Mouse (Mus musculus): Measurements from ENCODE around the gene Adh6b. TPM values are rescaled to one million over a fixed set of nuclear protein-coding genes. Genes with fewer than 3 reads are reported as not detected.

Adh6b gene
- polyA plus RNA-seq, 1 experiment, result 4.1 TPM

- no peaks in the 10 kb centered on the region for H3K4me1 ChIP-seq (ENCODE audit: control insufficient read depth, insufficient read depth, low read length)
- H3K4me3 ChIP-seq (replicated peaks; ENCODE audit: control insufficient read depth, low read depth, low read length), result no peak overlapping the region
- WGBS, result 85% methylated on average over 4 of the region's 4 CpGs
- TF ChIP-seq POLR2A (IDR thresholded peaks at IDR 0.05; ENCODE audit: borderline replicate concordance, control insufficient read depth, low read depth, low read length) (no peak), CTCF (IDR thresholded peaks at IDR 0.05; ENCODE audit: control insufficient read depth, insufficient read depth, low read length) (no peak)
- H3K27ac ChIP-seq (ENCODE audit: control insufficient read depth, insufficient read depth, low read depth, low read length, poor library complexity), result no peak overlapping the region
Observed at GRCm38 (mm10) chr3:138373920-138374319, 32.3 kb downstream of the Adh6b start.

- Histone ChIP-seq H3K4me3 (replicated peaks; ENCODE audit: control insufficient read depth, low read depth, low read length) (no peak overlapping the region), H3K27ac (ENCODE audit: control insufficient read depth, insufficient read depth, low read depth, low read length, poor library complexity) (no peak overlapping the region), H3K4me1 (ENCODE audit: control insufficient read depth, insufficient read depth, low read length) (no peaks in the 10 kb centered on the region)
- WGBS, result 54% methylated on average over 2 of the region's 2 CpGs
- no peak for TF ChIP-seq POLR2A (IDR thresholded peaks at IDR 0.05; ENCODE audit: borderline replicate concordance, control insufficient read depth, low read depth, low read length)
- no peak for TF ChIP-seq CTCF (IDR thresholded peaks at IDR 0.05; ENCODE audit: control insufficient read depth, insufficient read depth, low read length)
Observed at GRCm38 (mm10) chr3:138375148-138375547, 33.6 kb downstream of the Adh6b start.

GRCm38 (mm10) chr3:138381133-138381532 lies 39.6 kb downstream of the Adh6b start:
- WGBS, result 73% methylated on average over 3 of the region's 3 CpGs
- Histone ChIP-seq H3K27ac (ENCODE audit: control insufficient read depth, insufficient read depth, low read depth, low read length, poor library complexity) (no peak overlapping the region), H3K4me1 (ENCODE audit: control insufficient read depth, insufficient read depth, low read length) (no peaks in the 10 kb centered on the region), H3K4me3 (replicated peaks; ENCODE audit: control insufficient read depth, low read depth, low read length) (no peak overlapping the region)
- TF ChIP-seq CTCF (IDR thresholded peaks at IDR 0.05; ENCODE audit: control insufficient read depth, insufficient read depth, low read length), result no peak
- no peak for TF ChIP-seq POLR2A (IDR thresholded peaks at IDR 0.05; ENCODE audit: borderline replicate concordance, control insufficient read depth, low read depth, low read length)

GRCm38 (mm10) chr3:138387155-138387554 lies 45.6 kb downstream of the Adh6b start:
- Histone ChIP-seq H3K4me3 (replicated peaks; ENCODE audit: control insufficient read depth, low read depth, low read length) (no peak overlapping the region), H3K4me1 (ENCODE audit: control insufficient read depth, insufficient read depth, low read length) (no peaks in the 10 kb centered on the region), H3K27ac (ENCODE audit: control insufficient read depth, insufficient read depth, low read depth, low read length, poor library complexity) (no peak overlapping the region)
- TF ChIP-seq CTCF (IDR thresholded peaks at IDR 0.05; ENCODE audit: control insufficient read depth, insufficient read depth, low read length), result no peak
- no peak for TF ChIP-seq POLR2A (IDR thresholded peaks at IDR 0.05; ENCODE audit: borderline replicate concordance, control insufficient read depth, low read depth, low read length)
- 83% methylated on average over 6 of the region's 6 CpGs for WGBS

- no peak for TF ChIP-seq POLR2A (IDR thresholded peaks at IDR 0.05; ENCODE audit: borderline replicate concordance, control insufficient read depth, low read depth, low read length)
- no peak for TF ChIP-seq CTCF (IDR thresholded peaks at IDR 0.05; ENCODE audit: control insufficient read depth, insufficient read depth, low read length)
- H3K27ac ChIP-seq (ENCODE audit: control insufficient read depth, insufficient read depth, low read depth, low read length, poor library complexity), result no peak overlapping the region
- H3K4me1 ChIP-seq (ENCODE audit: control insufficient read depth, insufficient read depth, low read length), result no peaks in the 10 kb centered on the region
- WGBS, result 64% methylated on average over 3 of the region's 3 CpGs
- H3K4me3 ChIP-seq (replicated peaks; ENCODE audit: control insufficient read depth, low read depth, low read length), result no peak overlapping the region
Observed at GRCm38 (mm10) chr3:138404872-138405271, 63.3 kb downstream of the Adh6b start.

GRCm38 (mm10) chr3:138405341-138405740 lies 63.8 kb downstream of the Adh6b start:
- Histone ChIP-seq H3K4me1 (ENCODE audit: control insufficient read depth, insufficient read depth, low read length) (no peaks in the 10 kb centered on the region), H3K27ac (ENCODE audit: control insufficient read depth, insufficient read depth, low read depth, low read length, poor library complexity) (no peak overlapping the region), H3K4me3 (replicated peaks; ENCODE audit: control insufficient read depth, low read depth, low read length) (no peak overlapping the region)
- WGBS, result 29% methylated on average over 3 of the region's 3 CpGs
- TF ChIP-seq CTCF (IDR thresholded peaks at IDR 0.05; ENCODE audit: control insufficient read depth, insufficient read depth, low read length), result no peak
- TF ChIP-seq POLR2A (IDR thresholded peaks at IDR 0.05; ENCODE audit: borderline replicate concordance, control insufficient read depth, low read depth, low read length), result no peak

- TF ChIP-seq CTCF (IDR thresholded peaks at IDR 0.05; ENCODE audit: control insufficient read depth, insufficient read depth, low read length) (no peak), POLR2A (IDR thresholded peaks at IDR 0.05; ENCODE audit: borderline replicate concordance, control insufficient read depth, low read depth, low read length) (no peak)
- WGBS, result 77% methylated on average over 7 of the region's 7 CpGs
- Histone ChIP-seq H3K4me3 (replicated peaks; ENCODE audit: control insufficient read depth, low read depth, low read length) (no peak overlapping the region), H3K27ac (ENCODE audit: control insufficient read depth, insufficient read depth, low read depth, low read length, poor library complexity) (no peak overlapping the region), H3K4me1 (ENCODE audit: control insufficient read depth, insufficient read depth, low read length) (no peaks in the 10 kb centered on the region)
Observed at GRCm38 (mm10) chr3:138405840-138406239, 64.3 kb downstream of the Adh6b start.

- WGBS, result 81% methylated on average over 1 of the region's 1 CpGs
- no peak for TF ChIP-seq CTCF (IDR thresholded peaks at IDR 0.05; ENCODE audit: control insufficient read depth, insufficient read depth, low read length)
- no peak for TF ChIP-seq POLR2A (IDR thresholded peaks at IDR 0.05; ENCODE audit: borderline replicate concordance, control insufficient read depth, low read depth, low read length)
Observed at GRCm38 (mm10) chr3:138407920-138408319, 66.3 kb downstream of the Adh6b start.

More at GRCm38 (mm10) chr3:138407920-138408319, 66.3 kb downstream of the Adh6b start:
- no peak overlapping the region for H3K27ac ChIP-seq (ENCODE audit: control insufficient read depth, insufficient read depth, low read depth, low read length, poor library complexity)
- no peaks in the 10 kb centered on the region for H3K4me1 ChIP-seq (ENCODE audit: control insufficient read depth, insufficient read depth, low read length)
- no peak overlapping the region for H3K4me3 ChIP-seq (replicated peaks; ENCODE audit: control insufficient read depth, low read depth, low read length)

Other genes starting within 250 kb of the Adh6b start
- gene Trmt10a, start 198.3 kb upstream of the Adh6b start, polyA plus RNA-seq (2011; ENCODE audit: insufficient read depth, insufficient read length, low replicate concordance, missing spikeins), result 2.0 and 4.3 TPM in 2 replicates
- 0.82 and 0.97 TPM in 2 replicates for gene Mttp, start 196.8 kb upstream of the Adh6b start, polyA plus RNA-seq (2011; ENCODE audit: insufficient read depth, insufficient read length, low replicate concordance, missing spikeins)
- gene 4930579F01Rik, start 147.9 kb upstream of the Adh6b start, polyA plus RNA-seq (2011; ENCODE audit: insufficient read depth, insufficient read length, low replicate concordance, missing spikeins), result not detected in 2 replicates
- not detected in 2 replicates for gene Adh7, start 124.0 kb upstream of the Adh6b start, polyA plus RNA-seq (2011; ENCODE audit: insufficient read depth, insufficient read length, low replicate concordance, missing spikeins)
- gene Adh1, start 80.8 kb upstream of the Adh6b start, polyA plus RNA-seq (2011; ENCODE audit: insufficient read depth, insufficient read length, low replicate concordance, missing spikeins), result 8.2 and 21.2 TPM in 2 replicates
- not detected in 2 replicates for gene Adh6a, start 28.5 kb upstream of the Adh6b start, polyA plus RNA-seq (2011; ENCODE audit: insufficient read depth, insufficient read length, low replicate concordance, missing spikeins)
- not detected in 2 replicates for gene Adh4, start 73.7 kb downstream of the Adh6b start, polyA plus RNA-seq (2011; ENCODE audit: insufficient read depth, insufficient read length, low replicate concordance, missing spikeins)
- 23.8 and 61.8 TPM in 2 replicates for gene Adh5, start 101.3 kb downstream of the Adh6b start, polyA plus RNA-seq (2011; ENCODE audit: insufficient read depth, insufficient read length, low replicate concordance, missing spikeins)
- gene Metap1, start 147.7 kb downstream of the Adh6b start, polyA plus RNA-seq (2011; ENCODE audit: insufficient read depth, insufficient read length, low replicate concordance, missing spikeins), result 14.4 and 18.9 TPM in 2 replicates
- gene Eif4e, start 184.4 kb downstream of the Adh6b start, polyA plus RNA-seq (2011; ENCODE audit: insufficient read depth, insufficient read length, low replicate concordance, missing spikeins), result 77.3 and 78.5 TPM in 2 replicates

All from bone marrow, adult 2 months (tissue).